Mouse (Mus musculus): Measurements from ENCODE around the gene C3ar1. TPM values are rescaled to one million over a fixed set of nuclear protein-coding genes. Genes with fewer than 3 reads are reported as not detected.

The C3ar1 gene
- polyA plus RNA-seq (2014; fragmentation: Nextera tagmentation; extraction: Ambion mirVana) = 0.97 and 1.0 TPM in 2 replicates

GRCm38 (mm10) chr6:122855955-122856354 is at the start of gene C3ar1:
Gene C3ar1, minus strand, starts transcription at chr6:122856161.
- DNase-seq (ENCODE audit: low spot score) = no peak
- ATAC-seq (ENCODE audit: insufficient number of reproducible peaks, low FRiP score, low TSS enrichment, low read depth) = no peak
- Histone ChIP-seq H3K27me3 (ENCODE audit: control insufficient read depth, insufficient read depth, low read length) (no peaks in the 10 kb centered on the region), H3K9ac (ENCODE audit: low read length) (no peak within 1 kb of the TSS), H3K9me3 (ENCODE audit: control insufficient read depth, low read length) (no peaks in the 10 kb centered on the region), H3K27ac (replicated peaks; ENCODE audit: low read depth, low read length) (no peak within 1 kb of the TSS), H3K4me2 (ENCODE audit: low read depth, severe bottlenecking) (no peak within 1 kb of the TSS), H3K36me3 (ENCODE audit: control insufficient read depth, insufficient read depth, low read length) (no peaks in the 10 kb centered on the region), H3K4me1 (ENCODE audit: control insufficient read depth, insufficient read depth, low read length) (no peaks in the 10 kb centered on the region), H3K4me3 (ENCODE audit: low read depth, low read length) (no peak within 1 kb of the TSS)
- WGBS = 80% methylated on average over 7 of the region's 7 CpGs

GRCm38 (mm10) chr6:122892442-122893049 is 36.6 kb upstream of the C3ar1 start:
- Histone ChIP-seq H3K36me3 (ENCODE audit: control insufficient read depth, insufficient read depth, low read length) (peaks cover 5% of the 10 kb centered on the region; the same call in 1 of the 2 replicates), H3K9ac (ENCODE audit: low read length) (no peak overlapping the region), H3K27ac (replicated peaks; ENCODE audit: low read depth, low read length) (no peak overlapping the region), H3K4me3 (ENCODE audit: low read depth, low read length) (no peak overlapping the region), H3K4me1 (ENCODE audit: control insufficient read depth, insufficient read depth, low read length) (no peaks in the 10 kb centered on the region), H3K9me3 (ENCODE audit: control insufficient read depth, low read length) (no peaks in the 10 kb centered on the region), H3K27me3 (ENCODE audit: control insufficient read depth, insufficient read depth, low read length) (no peaks in the 10 kb centered on the region), H3K4me2 (ENCODE audit: low read depth, severe bottlenecking) (no peak overlapping the region)
- 8% methylated on average over 2 of the region's 2 CpGs for WGBS
- ATAC-seq (ENCODE audit: insufficient number of reproducible peaks, low FRiP score, low TSS enrichment, low read depth) = no peak
- peak; percentile 71 for DNase-seq (ENCODE audit: low spot score)

GRCm38 (mm10) chr6:122889599-122889998 is 33.6 kb upstream of the C3ar1 start:
- Histone ChIP-seq H3K9me3 (ENCODE audit: control insufficient read depth, low read length) (no peaks in the 10 kb centered on the region), H3K4me3 (ENCODE audit: low read depth, low read length) (no peak overlapping the region), H3K4me2 (ENCODE audit: low read depth, severe bottlenecking) (no peak overlapping the region), H3K27ac (replicated peaks; ENCODE audit: low read depth, low read length) (no peak overlapping the region), H3K4me1 (ENCODE audit: control insufficient read depth, insufficient read depth, low read length) (no peaks in the 10 kb centered on the region), H3K27me3 (ENCODE audit: control insufficient read depth, insufficient read depth, low read length) (no peaks in the 10 kb centered on the region), H3K9ac (ENCODE audit: low read length) (no peak overlapping the region), H3K36me3 (ENCODE audit: control insufficient read depth, insufficient read depth, low read length) (peaks cover 15% of the 10 kb centered on the region)
- 90% methylated on average over 2 of the region's 2 CpGs for WGBS
- DNase-seq (ENCODE audit: low spot score) (no peak), ATAC-seq (ENCODE audit: insufficient number of reproducible peaks, low FRiP score, low TSS enrichment, low read depth) (no peak)

GRCm38 (mm10) chr6:122883603-122884002 is 27.6 kb upstream of the C3ar1 start:
- Histone ChIP-seq H3K36me3 (ENCODE audit: control insufficient read depth, insufficient read depth, low read length) (peaks cover 30% of the 10 kb centered on the region), H3K9ac (ENCODE audit: low read length) (no peak overlapping the region), H3K4me3 (ENCODE audit: low read depth, low read length) (no peak overlapping the region), H3K4me2 (ENCODE audit: low read depth, severe bottlenecking) (no peak overlapping the region), H3K27me3 (ENCODE audit: control insufficient read depth, insufficient read depth, low read length) (no peaks in the 10 kb centered on the region), H3K4me1 (ENCODE audit: control insufficient read depth, insufficient read depth, low read length) (no peaks in the 10 kb centered on the region), H3K9me3 (ENCODE audit: control insufficient read depth, low read length) (no peaks in the 10 kb centered on the region), H3K27ac (replicated peaks; ENCODE audit: low read depth, low read length) (no peak overlapping the region)
- DNase-seq (ENCODE audit: low spot score) = no peak
- 89% methylated on average over 9 of the region's 9 CpGs for WGBS
- no peak for ATAC-seq (ENCODE audit: insufficient number of reproducible peaks, low FRiP score, low TSS enrichment, low read depth)

- DNase-seq (ENCODE audit: low spot score) (no peak), ATAC-seq (ENCODE audit: insufficient number of reproducible peaks, low FRiP score, low TSS enrichment, low read depth) (no peak)
- Histone ChIP-seq H3K36me3 (ENCODE audit: control insufficient read depth, insufficient read depth, low read length) (peaks cover 16% of the 10 kb centered on the region), H3K9me3 (ENCODE audit: control insufficient read depth, low read length) (no peaks in the 10 kb centered on the region), H3K4me1 (ENCODE audit: control insufficient read depth, insufficient read depth, low read length) (no peaks in the 10 kb centered on the region), H3K9ac (ENCODE audit: low read length) (no peak overlapping the region), H3K4me3 (ENCODE audit: low read depth, low read length) (no peak overlapping the region), H3K27ac (replicated peaks; ENCODE audit: low read depth, low read length) (no peak overlapping the region), H3K27me3 (ENCODE audit: control insufficient read depth, insufficient read depth, low read length) (no peaks in the 10 kb centered on the region), H3K4me2 (ENCODE audit: low read depth, severe bottlenecking) (no peak overlapping the region)
- 94% methylated on average over 12 of the region's 12 CpGs for WGBS
Observed at GRCm38 (mm10) chr6:122881287-122881686, 25.3 kb upstream of the C3ar1 start.

- Histone ChIP-seq H3K4me1 (ENCODE audit: control insufficient read depth, insufficient read depth, low read length) (no peaks in the 10 kb centered on the region), H3K36me3 (ENCODE audit: control insufficient read depth, insufficient read depth, low read length) (peaks cover 16% of the 10 kb centered on the region), H3K9me3 (ENCODE audit: control insufficient read depth, low read length) (no peaks in the 10 kb centered on the region), H3K9ac (ENCODE audit: low read length) (no peak overlapping the region), H3K4me2 (ENCODE audit: low read depth, severe bottlenecking) (no peak overlapping the region), H3K27me3 (ENCODE audit: control insufficient read depth, insufficient read depth, low read length) (no peaks in the 10 kb centered on the region), H3K27ac (replicated peaks; ENCODE audit: low read depth, low read length) (no peak overlapping the region), H3K4me3 (ENCODE audit: low read depth, low read length) (no peak overlapping the region)
- 93% methylated on average over 7 of the region's 7 CpGs for WGBS
- DNase-seq (ENCODE audit: low spot score) = no peak
- ATAC-seq (ENCODE audit: insufficient number of reproducible peaks, low FRiP score, low TSS enrichment, low read depth) = no peak
Observed at GRCm38 (mm10) chr6:122879781-122880505, 24.0 kb upstream of the C3ar1 start.

- Histone ChIP-seq H3K27ac (replicated peaks; ENCODE audit: low read depth, low read length) (no peak overlapping the region), H3K4me2 (ENCODE audit: low read depth, severe bottlenecking) (no peak overlapping the region), H3K27me3 (ENCODE audit: control insufficient read depth, insufficient read depth, low read length) (no peaks in the 10 kb centered on the region), H3K36me3 (ENCODE audit: control insufficient read depth, insufficient read depth, low read length) (peaks cover 13% of the 10 kb centered on the region), H3K4me1 (ENCODE audit: control insufficient read depth, insufficient read depth, low read length) (no peaks in the 10 kb centered on the region), H3K9me3 (ENCODE audit: control insufficient read depth, low read length) (no peaks in the 10 kb centered on the region), H3K9ac (ENCODE audit: low read length) (no peak overlapping the region), H3K4me3 (ENCODE audit: low read depth, low read length) (no peak overlapping the region)
- no peak for DNase-seq (ENCODE audit: low spot score)
- ATAC-seq (ENCODE audit: insufficient number of reproducible peaks, low FRiP score, low TSS enrichment, low read depth) = no peak
- WGBS = 91% methylated on average over 7 of the region's 7 CpGs
Observed at GRCm38 (mm10) chr6:122879141-122879735, 23.3 kb upstream of the C3ar1 start.

- ATAC-seq (ENCODE audit: insufficient number of reproducible peaks, low FRiP score, low TSS enrichment, low read depth) (peak; percentile 64), DNase-seq (ENCODE audit: low spot score) (no peak)
- H3K4me2 ChIP-seq (ENCODE audit: low read depth, severe bottlenecking) = peak overlapping the region; percentile 36
- H3K4me3 ChIP-seq (ENCODE audit: low read depth, low read length) = peak overlapping the region; percentile 76
- no peaks in the 10 kb centered on the region for H3K27me3 ChIP-seq (ENCODE audit: control insufficient read depth, insufficient read depth, low read length)
- WGBS = 2% methylated on average over 31 of the region's 31 CpGs
- 0 out of 2 replicates have a peak overlapping the region, but pooled peaks have one; percentile 49 for H3K27ac ChIP-seq (replicated peaks; ENCODE audit: low read depth, low read length)
- peak overlapping the region; percentile 73 for H3K9ac ChIP-seq (ENCODE audit: low read length)
- no peaks in the 10 kb centered on the region for H3K36me3 ChIP-seq (ENCODE audit: control insufficient read depth, insufficient read depth, low read length)
- no peaks in the 10 kb centered on the region for H3K9me3 ChIP-seq (ENCODE audit: control insufficient read depth, low read length)
- H3K4me1 ChIP-seq (ENCODE audit: control insufficient read depth, insufficient read depth, low read length) = no peaks in the 10 kb centered on the region
Observed at GRCm38 (mm10) chr6:122874720-122875389, 18.9 kb upstream of the C3ar1 start.
